Mouse (Mus musculus) kidney, postnatal 14 days (tissue): ENCODE measurements around the gene Lamc2.
A peak's percentile ranks its signal among the peaks of the same experiment; 100 is the strongest.

Source experiments
- DNase-seq: peaks from one replicate; pipeline ENCODE4 v3.0.0; 2022; ENCODE audit warnings: mixed read lengths

The Lamc2 gene

DNA sequence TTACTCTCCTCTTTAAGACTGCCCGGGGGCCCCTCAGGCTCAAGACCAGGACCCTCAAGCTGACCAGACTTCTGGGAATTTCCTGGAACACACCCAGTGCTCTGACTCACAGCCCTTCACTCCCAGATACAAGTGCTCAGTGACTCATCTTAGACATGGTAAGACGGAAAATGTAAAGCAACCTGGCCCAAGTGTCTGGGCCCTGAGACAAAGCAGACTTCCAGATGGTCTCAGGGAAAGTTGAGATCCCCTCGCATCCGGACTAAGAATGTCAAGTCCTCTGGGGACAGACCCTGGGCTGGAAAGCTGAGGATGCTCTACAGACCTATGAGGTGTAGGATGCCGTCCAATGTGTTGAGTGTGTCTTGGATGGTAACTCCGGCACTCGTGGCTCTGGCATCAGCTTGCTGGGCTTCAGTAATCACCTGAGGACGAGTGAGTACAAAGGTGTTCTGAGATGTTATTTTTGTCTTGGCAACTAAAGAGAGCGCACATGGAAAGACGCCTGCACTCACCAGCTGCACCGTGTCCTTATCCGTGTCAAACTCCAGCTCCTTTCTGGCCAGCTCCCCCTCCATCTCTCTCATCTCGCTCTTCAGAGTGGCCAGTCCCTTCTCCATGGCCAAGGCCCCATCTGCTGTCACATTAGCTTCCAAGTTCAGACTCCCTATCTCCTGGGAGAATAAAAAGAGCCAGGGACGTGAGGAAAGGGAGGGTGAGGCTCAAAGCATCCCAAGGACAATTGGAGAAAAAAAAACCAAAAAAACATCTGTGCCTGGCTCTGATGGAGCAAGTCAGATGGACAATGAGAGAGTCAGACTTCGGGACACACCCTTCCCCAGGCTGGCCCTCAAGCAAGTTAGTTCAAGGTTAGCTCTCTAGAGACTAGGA, 59.5 kb downstream of the Lamc2 start:
- no peak for DNase-seq

DNA sequence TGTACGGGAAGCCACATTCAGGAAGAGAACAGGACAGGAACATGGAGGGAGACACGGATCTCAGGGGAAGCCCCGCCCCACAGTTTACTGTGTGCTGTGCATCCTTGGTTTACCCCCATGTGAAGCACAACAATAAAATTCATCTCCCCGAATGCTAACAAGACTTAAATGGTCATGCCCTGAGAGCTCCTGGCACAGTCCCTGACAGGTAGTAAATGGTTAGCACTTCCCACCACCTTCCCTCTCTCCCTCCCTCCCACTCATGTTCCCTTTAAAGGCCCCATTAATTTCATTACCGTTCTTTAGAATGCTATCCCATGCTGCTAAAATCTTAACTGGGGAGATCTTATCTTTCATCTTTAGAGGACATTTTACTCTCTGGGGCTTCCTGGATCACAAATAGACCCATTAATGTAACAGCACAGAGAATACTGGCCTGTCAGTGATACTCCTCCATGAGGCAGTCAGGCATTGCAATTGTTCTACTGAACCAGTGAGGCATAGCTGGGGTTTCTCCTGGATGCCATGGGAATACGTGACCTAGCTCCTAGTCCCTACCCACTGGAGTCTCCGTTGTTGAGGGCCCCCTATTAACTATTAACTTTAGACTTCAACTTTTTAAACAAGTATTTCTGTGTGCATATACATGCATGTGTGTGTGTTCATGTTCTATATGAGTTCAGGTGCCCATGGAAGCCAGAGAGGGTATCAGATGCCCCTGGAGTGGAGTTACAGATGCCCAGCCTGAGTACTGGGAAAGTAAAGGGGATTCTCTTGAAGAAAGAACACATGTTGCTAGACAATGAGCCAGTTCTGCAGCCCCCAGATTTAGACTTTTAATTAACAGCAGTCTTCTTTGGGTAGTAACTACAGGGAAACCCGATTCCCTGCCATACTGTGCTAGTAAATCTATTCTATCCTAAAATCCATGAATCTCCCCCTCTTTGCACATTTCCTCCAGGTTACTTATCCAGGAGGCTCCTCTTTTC, 60.7 kb downstream of the Lamc2 start:
- peak; percentile 39 for DNase-seq

DNA sequence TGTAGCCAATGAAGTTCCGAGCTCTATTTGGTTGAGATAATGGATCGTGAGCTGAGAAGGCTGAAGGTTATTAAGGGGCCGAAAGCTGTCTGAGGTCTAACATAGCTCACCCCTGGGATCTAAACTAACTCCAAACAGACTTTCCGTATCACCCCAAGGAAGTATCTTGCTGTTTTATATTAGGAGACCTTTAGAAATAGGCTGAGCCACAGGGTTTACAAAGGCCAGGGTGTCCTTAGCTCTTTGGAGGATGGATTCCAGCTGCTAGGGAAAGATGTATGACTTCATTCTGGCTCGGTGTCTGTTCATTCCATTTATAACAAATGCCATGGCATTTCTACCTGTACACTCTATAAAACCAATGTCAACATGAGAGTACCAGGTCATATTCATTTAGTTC, 61.7 kb downstream of the Lamc2 start:
- no peak for DNase-seq

DNA sequence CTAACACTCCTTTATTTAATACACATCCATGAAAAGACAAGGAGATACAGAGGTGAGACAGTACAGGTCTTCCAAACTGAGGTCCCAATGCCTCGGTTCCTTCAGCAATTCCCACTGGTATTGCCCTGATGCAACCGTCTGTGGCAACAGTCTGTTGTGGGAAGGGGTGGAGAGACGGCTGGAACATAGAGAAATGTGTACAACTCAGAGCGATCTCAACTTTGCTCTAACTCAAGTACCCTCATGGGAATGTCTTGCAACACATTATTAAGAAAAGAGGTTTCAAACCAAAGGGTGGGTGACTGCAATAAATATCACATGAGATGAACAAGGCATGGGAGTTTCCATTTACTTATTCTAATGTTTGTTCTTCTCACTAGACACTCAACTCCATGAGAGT, 63.5 kb downstream of the Lamc2 start:
- DNase-seq = no peak

DNA sequence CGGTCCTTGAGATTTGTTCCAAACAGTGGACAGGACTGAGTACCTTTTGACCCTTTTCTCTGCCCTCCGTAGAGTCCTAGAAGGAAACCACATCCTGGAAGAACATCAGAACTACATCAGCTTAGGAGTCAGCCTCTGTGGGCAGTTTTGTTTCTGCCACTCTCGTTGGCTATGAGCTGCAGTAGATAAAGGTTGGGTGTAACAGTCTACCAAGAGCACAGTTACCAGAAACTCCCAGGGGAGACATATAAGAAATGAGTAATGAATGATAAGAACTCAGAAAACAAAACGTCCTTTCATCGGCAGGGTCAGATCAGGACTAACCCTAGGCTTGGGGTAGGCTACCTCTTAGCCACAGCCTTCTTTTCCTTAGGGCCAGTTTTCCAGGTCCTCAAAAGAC, 64.9 kb downstream of the Lamc2 start:
- DNase-seq = no peak

DNA sequence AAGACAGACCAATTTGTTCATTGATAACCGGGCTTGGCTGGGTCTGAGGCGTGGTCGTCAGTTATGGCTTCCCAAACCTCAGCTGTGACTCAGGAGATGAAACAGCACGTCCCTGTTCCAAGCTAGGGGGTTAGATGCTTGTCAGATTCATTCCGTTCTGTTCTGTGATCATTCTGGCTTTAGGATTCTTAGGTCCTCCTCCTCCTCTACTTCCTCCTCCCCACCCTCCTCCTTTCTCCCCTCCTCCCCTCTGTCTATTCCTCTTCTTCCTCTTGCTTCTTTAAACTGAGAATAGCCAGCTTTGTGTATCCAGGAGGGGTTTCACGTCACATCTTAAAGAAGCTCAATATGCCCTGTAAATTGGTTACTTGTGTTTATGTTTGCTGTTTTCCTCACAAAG, 65.7 kb downstream of the Lamc2 start:
- no peak for DNase-seq

DNA sequence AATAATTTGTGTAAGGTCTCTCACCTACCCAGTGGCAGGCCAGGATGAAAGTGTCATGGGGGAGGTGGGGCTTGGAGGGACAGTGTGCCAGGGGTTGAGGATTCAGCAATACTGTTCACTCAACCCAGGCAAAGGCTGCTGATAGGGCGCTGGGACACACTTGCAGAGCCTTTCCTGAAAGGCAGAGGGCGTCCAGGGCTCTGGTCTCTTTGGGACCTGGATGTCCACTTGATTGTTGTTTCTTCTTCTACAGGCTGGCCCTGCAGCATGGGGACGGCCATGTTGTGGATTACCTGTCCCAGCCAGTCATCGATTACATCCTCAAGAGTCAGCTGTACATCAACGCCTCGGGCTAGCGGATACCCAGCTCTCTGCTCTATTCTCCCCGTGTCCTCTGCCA, 70.9 kb downstream of the Lamc2 start:
- DNase-seq = no peak

DNA sequence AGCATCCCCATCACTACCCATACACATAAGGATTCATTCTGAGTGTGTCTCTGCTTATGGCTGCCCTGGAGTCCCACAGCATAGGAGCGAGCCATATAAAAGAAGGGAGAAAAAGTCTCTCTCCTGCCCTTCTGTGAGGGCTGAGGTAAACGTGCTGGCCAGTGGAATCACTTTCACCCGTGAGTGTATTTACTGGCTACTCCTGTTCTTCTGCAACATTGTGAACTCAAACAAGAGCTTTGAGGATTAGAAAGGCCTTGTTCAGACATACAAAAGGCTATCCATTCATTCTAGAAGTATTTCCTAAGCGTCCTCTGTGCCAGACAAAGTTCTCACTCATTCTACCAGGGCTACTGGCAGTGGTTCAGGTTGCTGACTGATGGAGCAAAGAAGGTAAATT, 74.7 kb downstream of the Lamc2 start:
- no peak for DNase-seq

DNA sequence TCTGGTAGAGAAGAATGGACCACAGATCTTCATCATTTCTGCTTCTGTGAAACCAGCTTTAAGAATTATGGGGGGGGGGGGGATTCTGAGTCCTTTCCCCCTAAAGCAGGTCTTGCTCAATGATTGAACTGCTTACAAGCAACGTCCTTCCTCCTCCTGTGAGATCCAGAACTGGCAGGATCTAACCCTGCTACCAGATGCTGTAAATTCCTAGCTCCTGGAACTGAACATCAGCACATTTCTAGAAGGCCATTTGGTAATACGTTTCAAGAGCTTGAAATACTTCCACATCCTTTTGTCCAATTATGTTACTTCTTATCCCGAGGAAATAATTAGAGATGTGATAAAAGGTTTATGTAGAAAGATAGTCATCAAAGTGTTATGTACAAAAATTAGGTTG, 76.4 kb downstream of the Lamc2 start:
- DNase-seq = no peak

DNA sequence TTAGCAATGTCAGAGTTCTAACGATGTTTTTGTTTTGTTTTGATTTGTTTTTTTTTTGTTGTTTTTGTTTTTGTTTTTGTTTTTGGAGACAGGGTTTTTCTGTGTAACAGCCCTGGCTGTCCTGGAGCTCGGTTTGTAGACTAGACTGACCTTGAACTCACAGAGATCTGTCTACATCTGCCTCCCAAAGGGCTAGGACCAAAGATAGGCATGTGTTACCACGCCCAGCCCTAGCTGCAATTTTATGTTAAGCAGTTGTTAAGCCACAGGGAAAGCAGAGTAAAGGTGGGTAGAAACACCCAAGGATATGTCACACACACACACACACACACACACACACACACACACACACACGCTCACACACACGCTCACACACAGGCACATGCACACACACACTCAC, 76.9 kb downstream of the Lamc2 start:
- DNase-seq = no peak

DNA sequence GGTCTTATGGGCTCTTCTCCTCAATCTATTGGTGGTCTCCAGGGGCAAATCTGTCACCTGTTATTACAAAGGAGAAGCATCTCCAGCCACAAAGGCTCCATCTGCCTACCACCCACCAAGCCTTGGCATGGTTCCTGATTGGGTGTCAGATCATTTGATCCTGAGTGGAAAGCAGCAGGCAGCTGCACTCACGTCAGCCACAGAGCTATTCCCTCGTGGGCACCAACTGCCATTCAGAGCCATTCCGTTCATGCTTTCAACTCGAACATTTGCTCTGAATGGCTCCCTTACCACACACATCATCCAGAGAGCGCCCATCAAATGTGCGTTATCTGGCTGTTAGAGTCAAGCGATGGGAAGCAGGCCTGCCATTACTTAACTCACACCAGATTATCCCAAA, 78.4 kb downstream of the Lamc2 start:
- DNase-seq = no peak

DNA sequence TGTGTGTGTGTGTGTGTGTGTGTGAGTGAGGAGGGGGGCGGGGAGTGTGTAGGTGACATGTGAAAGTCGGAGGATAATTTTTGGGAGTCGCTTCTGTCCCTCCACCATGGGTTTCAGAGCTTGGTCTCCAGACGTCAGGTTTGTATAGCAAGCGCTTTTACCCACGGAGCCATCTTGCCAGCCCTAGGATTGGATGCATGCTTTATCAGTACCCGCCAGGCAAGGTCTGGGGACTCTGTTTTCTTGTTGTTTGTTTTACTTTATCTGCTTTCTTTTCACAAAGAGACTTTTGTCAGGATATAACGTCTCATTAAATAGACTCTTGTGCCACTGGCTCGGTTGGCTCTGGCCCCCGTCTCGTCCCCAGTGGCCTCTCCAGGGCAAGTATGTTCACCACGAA, 81.4 kb downstream of the Lamc2 start:
- DNase-seq = no peak

DNA sequence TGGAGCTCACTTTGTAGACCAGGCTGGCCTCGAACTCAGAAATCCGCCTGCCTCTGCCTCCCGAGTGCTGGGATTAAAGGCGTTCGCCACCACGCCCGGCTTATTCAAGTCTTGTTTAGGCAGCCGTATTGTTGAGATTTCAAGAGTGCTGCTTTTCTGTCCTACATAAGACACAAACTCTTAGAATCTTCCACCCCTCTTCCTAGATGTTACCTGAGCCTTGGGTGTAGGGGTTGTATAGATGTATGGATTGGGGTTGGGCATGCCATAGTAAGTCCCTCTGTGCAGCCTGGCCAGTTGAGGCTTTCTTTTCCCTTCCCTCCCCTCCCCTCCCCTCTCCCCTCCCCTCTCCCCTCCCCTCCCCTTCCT, 83.1 kb downstream of the Lamc2 start:
- no peak for DNase-seq

DNA sequence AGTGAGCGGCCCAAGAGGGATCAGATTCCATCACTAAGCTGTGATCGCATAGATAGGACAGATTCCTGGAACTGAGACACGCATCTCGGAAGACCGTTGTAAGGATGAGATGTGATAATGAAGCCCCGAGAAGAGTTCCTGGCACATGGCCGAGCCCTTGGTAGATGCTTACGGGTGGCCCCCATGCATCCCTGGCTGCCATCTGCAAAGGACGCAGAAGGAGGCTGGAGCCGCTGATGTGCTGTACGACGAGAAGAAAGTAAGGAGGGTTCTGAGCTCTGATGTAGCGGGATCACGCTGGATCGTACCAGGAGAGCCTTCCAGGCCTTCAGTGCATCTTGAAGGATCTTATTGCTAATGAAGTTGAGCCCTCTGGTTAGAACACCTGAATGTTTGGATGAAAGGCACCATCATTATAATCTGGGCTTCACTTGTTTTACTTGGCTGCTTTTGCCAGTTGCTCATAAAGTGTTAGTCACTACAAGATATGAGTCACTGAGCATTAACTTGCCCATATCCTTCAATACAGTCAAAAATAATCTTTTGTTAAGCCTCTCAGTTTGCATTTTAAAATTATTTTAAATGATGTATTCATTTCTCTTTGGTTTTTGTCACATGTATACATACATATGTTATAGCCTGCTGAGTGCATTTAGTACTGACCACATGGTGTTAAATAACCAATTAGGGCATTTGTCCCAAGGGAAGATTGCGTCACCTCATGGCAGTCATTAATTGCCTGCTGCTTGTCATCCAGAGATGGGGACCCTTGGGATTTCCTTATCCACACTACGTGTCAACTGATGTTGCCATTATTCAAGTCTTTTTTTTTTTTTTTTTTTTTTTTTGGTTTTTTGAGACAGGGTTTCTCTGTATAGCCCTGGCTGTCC, 83.7 kb downstream of the Lamc2 start:
- no peak for DNase-seq

DNA sequence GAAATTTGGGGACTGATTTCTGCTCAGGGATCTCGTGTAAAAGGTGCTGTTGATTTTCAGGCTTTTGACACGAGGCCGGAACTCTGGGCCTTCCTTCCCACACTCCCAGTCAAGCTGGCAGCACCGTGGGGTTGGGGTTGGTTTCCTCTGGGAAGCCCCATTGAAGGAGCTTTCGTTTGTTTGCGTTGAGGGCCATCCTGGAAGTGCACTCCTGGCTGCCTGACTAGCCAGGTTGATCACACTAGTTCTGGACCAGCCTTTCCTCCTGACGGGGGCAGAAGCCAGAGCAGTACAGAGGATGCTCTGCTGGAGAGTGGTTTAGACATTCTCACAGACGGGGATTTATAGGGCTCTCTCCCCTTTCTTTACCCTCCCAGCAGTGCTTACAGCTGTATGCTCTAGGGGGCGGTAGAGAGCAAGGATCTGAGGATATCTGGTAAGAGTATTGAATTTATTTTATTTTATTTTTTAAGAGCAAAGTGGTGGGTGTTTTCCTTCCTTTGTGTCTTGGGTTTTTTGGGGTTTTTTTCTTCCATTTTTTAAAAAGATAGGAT, 84.8 kb downstream of the Lamc2 start:
- peak; percentile 49 for DNase-seq

DNA sequence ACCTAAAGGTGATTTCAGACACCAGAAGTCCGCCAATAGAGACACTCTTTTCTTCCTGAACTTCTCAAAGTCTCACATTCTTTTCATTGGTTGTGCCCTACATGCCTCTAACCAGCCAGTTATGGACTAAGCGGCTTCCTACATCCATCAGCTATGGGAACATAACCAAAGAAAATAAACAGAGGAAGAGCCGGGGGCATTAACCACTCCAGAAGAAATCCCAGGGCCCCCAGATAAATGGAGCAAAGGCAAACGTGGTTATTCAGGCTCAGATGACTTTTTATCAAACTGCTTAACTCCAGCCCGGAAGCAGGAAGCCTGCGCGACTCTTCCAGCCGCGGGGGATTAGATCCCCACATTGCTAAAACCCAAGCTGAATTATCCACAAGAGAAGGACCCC, 85.3 kb downstream of the Lamc2 start:
- DNase-seq = no peak

DNA sequence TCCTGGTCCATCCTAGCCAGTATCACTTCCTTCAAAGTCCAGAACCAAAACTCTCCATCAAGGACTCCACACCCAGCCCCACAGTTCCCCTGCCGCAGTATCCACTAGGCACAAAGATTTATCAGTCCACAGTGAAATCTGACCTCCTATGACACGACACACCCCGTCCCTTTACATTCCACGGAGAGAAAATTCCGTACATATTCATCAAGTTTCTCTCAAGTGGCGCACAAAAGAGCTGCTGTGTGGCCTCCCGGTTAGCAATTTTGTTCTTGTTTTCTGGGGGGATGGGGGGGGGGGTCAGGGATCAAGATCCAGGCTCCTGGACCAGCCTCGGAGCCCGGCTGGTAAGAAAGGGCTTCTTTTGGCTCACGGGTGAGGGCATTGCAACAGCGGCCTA, 87.7 kb downstream of the Lamc2 start:
- no peak for DNase-seq

DNA sequence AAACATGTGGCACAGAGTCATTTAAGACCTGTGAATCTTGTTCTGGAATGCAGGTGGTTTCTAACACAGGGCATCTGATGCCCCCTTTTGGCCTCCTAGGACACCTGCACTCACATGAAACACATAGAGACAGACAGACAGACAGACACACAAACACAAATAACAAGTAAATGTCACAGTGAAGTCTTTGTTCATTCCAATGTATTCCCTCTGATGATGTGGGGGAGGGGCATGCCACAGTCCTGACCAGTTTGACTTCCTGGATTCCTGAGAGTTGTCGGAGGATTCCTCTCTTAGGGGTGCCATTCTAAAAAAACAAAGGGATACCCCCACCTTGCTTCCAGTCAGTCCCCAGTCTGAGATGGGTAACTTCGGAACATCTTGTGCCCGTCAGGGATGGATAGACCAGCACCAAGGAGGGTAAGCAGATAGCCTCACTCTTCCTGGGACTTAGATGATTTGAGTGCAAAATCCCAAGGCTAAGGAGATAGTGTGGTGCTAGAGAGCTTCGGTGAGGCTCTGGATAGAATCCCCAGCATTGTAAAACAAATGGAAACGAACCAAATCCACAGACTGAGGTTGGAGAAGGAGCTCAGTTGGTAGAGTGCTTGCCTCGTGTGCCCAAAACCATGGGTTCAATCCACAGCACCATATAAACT, 89.1 kb downstream of the Lamc2 start:
- DNase-seq = no peak

DNA sequence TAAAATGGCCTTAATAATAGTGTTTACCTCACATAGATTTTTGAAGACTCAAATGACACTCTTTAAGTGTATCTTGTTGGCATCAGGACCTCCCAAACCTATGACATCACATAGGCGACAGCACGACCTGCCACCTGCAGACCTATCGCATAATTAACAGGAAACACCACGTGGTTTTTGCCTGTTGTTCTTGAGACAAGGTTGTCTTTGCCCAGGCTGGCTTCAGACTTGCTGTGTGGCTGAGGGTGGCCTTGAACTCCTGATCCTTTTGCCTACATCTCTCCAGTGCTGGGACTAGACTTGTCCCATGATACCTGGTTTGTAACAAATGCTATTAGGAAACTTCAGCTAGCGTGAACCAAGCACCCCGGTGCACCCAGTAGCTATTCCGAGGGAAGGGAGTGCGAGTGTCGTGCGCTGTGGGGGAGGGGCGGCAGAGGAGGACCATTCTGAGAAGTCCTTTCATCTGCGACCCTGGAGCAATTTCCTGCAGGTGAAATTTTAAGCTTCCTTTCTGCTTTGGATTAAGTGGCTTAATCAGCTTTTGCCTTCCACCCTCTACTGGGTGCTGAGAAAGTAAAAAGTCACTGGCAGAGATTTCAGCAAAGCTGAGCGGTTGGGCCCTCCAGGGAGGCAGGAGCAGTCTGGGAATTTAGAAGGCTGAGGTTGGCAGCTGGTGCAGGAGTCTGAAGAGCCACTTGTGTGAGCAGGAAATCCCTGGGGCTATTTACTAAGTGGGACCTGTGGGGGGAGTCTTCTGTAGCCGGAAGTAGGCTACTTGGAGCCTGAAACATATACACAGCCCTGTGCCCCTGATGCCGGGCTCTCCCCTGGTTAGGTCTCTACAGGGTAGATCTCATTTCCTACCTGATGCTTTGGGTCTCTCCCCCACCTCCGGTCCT, 90.2 kb downstream of the Lamc2 start:
- DNase-seq = peak; percentile 17

DNA sequence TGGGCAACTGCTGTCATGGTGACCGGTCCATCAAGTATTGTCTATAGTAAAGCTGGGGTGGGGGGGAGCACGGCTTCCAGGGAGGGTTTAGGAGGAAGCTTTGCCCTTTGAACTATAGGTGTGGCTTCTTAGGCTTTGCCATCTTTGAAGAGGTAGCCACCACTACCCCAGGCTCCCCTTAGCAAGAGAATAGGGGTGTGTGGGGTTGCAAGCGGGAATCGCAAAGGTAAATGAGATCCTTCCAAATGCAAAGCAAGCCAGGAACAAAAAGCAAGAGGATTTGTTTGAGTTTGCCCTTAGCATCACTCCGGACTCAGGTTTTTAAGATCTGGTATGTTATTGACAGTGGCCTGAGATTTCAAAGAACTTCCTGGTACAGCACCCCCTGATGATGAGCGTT, 90.9 kb downstream of the Lamc2 start:
- DNase-seq = no peak
